Comparison of ENCODE assay signal across 8 mouse cellular contexts in the genomic region with DNA sequence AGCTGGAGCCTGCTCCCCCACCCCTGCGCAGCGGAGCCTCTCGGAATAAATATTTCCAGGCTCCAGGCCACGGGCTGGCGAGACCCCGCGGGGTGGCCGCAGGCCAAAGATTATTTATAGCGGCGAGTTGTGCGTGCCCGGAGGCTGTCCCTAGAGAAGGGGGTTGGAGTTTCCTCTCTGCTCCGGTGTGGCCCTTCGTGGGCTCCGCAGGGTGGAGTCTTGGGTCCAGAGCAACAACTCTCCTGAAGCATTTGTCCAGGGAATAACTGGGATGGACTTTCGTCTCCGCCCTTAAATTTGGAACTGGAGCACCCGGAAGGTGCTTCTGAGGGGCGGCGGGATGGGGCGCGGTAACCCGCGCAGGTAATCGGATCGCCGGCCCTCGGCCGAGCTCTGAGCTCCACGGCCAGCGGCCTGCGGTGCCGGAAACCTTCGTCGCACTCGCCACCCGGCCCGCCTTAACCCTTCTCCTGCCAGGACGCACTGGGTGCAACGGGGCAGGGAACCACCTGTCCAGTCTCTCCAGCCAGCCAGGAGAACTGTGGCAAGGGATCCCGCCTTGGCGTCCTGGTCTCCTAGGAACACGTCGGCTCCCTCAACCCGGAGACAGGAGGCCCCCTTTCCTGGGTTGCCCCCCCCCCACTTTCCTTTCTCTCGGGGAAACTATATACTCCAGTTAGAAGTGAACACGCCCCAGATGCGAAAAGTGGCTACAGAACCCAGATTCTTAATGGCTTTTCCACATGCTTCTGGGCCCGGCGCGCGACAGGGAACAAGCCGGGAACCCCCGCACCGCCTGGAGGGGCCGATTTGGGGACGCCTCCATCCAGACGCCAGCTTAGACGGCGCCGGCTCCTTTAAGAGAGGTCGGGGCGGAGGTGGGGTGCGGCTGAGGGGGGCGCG. TPM values are rescaled to one million over a fixed set of nuclear protein-coding genes. Genes with fewer than 3 reads are reported as not detected.
DNase-seq lines count a peak whose midpoint lies in the region; ATAC-seq and TF ChIP-seq lines count a peak whose summit lies in the region.

No protein-coding gene starts in this region.

- no peaks in the 10 kb centered on the region for H3K36me3 ChIP-seq in hindbrain, embryonic 14.5 days (replicated peaks; ENCODE audit: control insufficient read depth, insufficient read depth)
- no peaks in the 10 kb centered on the region for H3K36me3 ChIP-seq in liver, embryonic 12.5 days
- no peaks in the 10 kb centered on the region for H3K36me3 ChIP-seq in small intestine, adult 2 months (ENCODE audit: control insufficient read depth, insufficient read depth, low read length)

- H3K4me1 ChIP-seq in hindbrain, embryonic 14.5 days (replicated peaks; ENCODE audit: control insufficient read depth, insufficient read depth, low read length): peaks cover 57% of the 10 kb centered on the region
- peaks cover 50% of the 10 kb centered on the region for H3K4me1 ChIP-seq in liver, embryonic 12.5 days
- peaks cover 11% of the 10 kb centered on the region for H3K4me1 ChIP-seq in small intestine, adult 2 months (ENCODE audit: control insufficient read depth, insufficient read depth, insufficient read length, low read length)

- no peaks in the 10 kb centered on the region for H3K9me3 ChIP-seq in hindbrain, embryonic 14.5 days (ENCODE audit: control insufficient read depth, low read length)
- H3K9me3 ChIP-seq in liver, embryonic 12.5 days (replicated peaks): no peaks in the 10 kb centered on the region

- H3K9ac ChIP-seq in hindbrain, embryonic 14.5 days: peak overlapping the region; percentile 59
- no peak overlapping the region; the same call in 1 of the 2 replicates for H3K9ac ChIP-seq in liver, embryonic 12.5 days

- H3K27ac ChIP-seq in hindbrain, embryonic 14.5 days: peak overlapping the region; percentile 75
- H3K27ac ChIP-seq in liver, embryonic 12.5 days: no peak overlapping the region
- no peak overlapping the region for H3K27ac ChIP-seq in small intestine, adult 2 months (ENCODE audit: insufficient read depth, low read depth, low read length)

- H3K27me3 ChIP-seq in hindbrain, embryonic 14.5 days (ENCODE audit: control insufficient read depth, insufficient read depth, low read length): peaks cover 99% of the 10 kb centered on the region
- H3K27me3 ChIP-seq in liver, embryonic 12.5 days (replicated peaks): peaks cover 100% of the 10 kb centered on the region
- peaks cover 81% of the 10 kb centered on the region for H3K27me3 ChIP-seq in small intestine, adult 2 months (ENCODE audit: control insufficient read depth, insufficient read depth, low read length)

- TF ChIP-seq POLR2A in small intestine, adult 2 months (IDR thresholded peaks at IDR 0.05; ENCODE audit: low read depth, low read length): no peak

- ATAC-seq in hindbrain, embryonic 14.5 days (ENCODE audit: low FRiP score): no peak
- no peak for ATAC-seq in liver, embryonic 12.5 days
- ATAC-seq in cerebellum, adult (ENCODE audit: insufficient number of reproducible peaks, low FRiP score, low TSS enrichment): no peak

- under 1% methylated on average over 66 of the region's 66 CpGs for WGBS in hindbrain, embryonic 14.5 days
- WGBS in liver, embryonic 12.5 days (ENCODE audit: insufficient replicate concordance): under 1% methylated on average over 66 of the region's 66 CpGs
- WGBS in small intestine, adult 2 months: 2% methylated on average over 66 of the region's 66 CpGs

- peak; percentile 30 for DNase-seq in urinary bladder, adult 2 months (ENCODE audit: low spot score)
- DNase-seq in urinary bladder, postnatal 10 days (ENCODE audit: low spot score): no peak
- DNase-seq in gastrocnemius, postnatal 10 days: peak; percentile 77
- DNase-seq in hindbrain, embryonic 14.5 days (ENCODE audit: low spot score): no peak
- no peak for DNase-seq in layer of hippocampus, adult 18-20 months (ENCODE audit: low spot score in 2 of 2)

- peak overlapping the region; percentile 85 for H3K4me2 ChIP-seq in hindbrain, embryonic 14.5 days (replicated peaks)
- peak overlapping the region; percentile 61 for H3K4me2 ChIP-seq in liver, embryonic 12.5 days

- peak overlapping the region; percentile 45 for H3K4me3 ChIP-seq in hindbrain, embryonic 14.5 days (replicated peaks; ENCODE audit: low read length)
- H3K4me3 ChIP-seq in liver, embryonic 12.5 days: peak overlapping the region; percentile 36
- H3K4me3 ChIP-seq in small intestine, adult 2 months (ENCODE audit: low read depth, low read length): peak overlapping the region; percentile 51

- no peak for TF ChIP-seq CTCF in small intestine, adult 2 months (IDR thresholded peaks at IDR 0.05; ENCODE audit: extremely low read depth, insufficient read length, insufficient replicate concordance, low read depth, low read length)

RNA-seq across cellular contexts. Expression of gene Cyp26b1, which starts 8.7 kb away (rescaled TPM):
- 2.3 and 3.7 TPM in 2 replicates for polyA plus RNA-seq in urinary bladder, adult 2 months (2012; rRNA removed)
- total RNA-seq in gastrocnemius, postnatal 10 days (2021): 1 to 10 TPM; 2.0 to 2.8 TPM
- polyA plus RNA-seq in hindbrain, embryonic 14.5 days (2014; fragmentation: Nextera tagmentation; extraction: Ambion mirVana): 22.5 and 26.6 TPM in 2 replicates
- 0.23 and 0.25 TPM in 2 replicates for polyA plus RNA-seq in liver, embryonic 12.5 days (2016; fragmentation: Nextera tagmentation; extraction: Ambion mirVana)
- polyA plus RNA-seq in small intestine, adult 2 months (2012; rRNA removed): 2.6 and 3.0 TPM in 2 replicates
- total RNA-seq in layer of hippocampus, adult 18-20 months (2021): 1 to 10 TPM; 7.2 to 7.8 TPM

Comparison
In these comparisons a context has a peak if more than half of its experiments do, and no peak if none do; other contexts are left out.
1. DNase-seq: peak in urinary bladder, adult 2 months (single experiment) and gastrocnemius, postnatal 10 days (single experiment); none in urinary bladder, postnatal 10 days (single experiment), hindbrain, embryonic 14.5 days (single experiment) and layer of hippocampus, adult 18-20 months (0 of 2).
2. Peak in every context shown above with its lines, with median percentiles within 50 percentile points of each other: H3K4me3 ChIP-seq.